Mouse (Mus musculus) MEL (cell line): ENCODE results near the gene Emc3. TPM values are rescaled to one million over a fixed set of nuclear protein-coding genes. Genes with fewer than 3 reads are reported as not detected.
A peak's percentile ranks its signal among the peaks of the same experiment; 100 is the strongest.

Experiments
- DNase-seq: peaks from one replicate; pipeline ENCODE4 v3.0.0; 2011; ENCODE audit warnings: low read depth, low spot score
- H3K27ac ChIP-seq: 2 replicates; pipeline ENCODE4 v1.5.1; 2012; ENCODE audit warnings: low read depth, mild to moderate bottlenecking, control low read depth, low read length, moderate library complexity; ENCODE audit not compliant: control insufficient read depth
- H3K27me3 ChIP-seq, 2 experiments: fragments of 150-350 bp in 1 of 2; sonication (generic) in 1 of 2; 2 replicates each; pipeline ENCODE4 v1.6.1; 2012; ENCODE audit warnings: low read length in 2 of 2, mild to moderate bottlenecking in 2 of 2, improper control_type of control experiment in 1 of 2, moderate library complexity in 1 of 2; ENCODE audit not compliant: insufficient read depth in 2 of 2, control insufficient read depth in 1 of 2
- H3K36me3 ChIP-seq, 2 experiments: 2 replicates each; pipeline ENCODE4 v1.6.1; 2012 to 2014; ENCODE audit warnings: low read length in 2 of 2, improper control_type of control experiment in 1 of 2, inconsistent platforms in 1 of 2, mild to moderate bottlenecking in 1 of 2; ENCODE audit not compliant: insufficient read depth in 2 of 2, control insufficient read depth in 1 of 2
- H3K4me1 ChIP-seq, 2 experiments: fragments of 150-350 bp in 1 of 2; sonication (generic) in 1 of 2; 2 replicates each; pipeline ENCODE4 v1.6.1; 2012; ENCODE audit warnings: low read length in 2 of 2, improper control_type of control experiment in 1 of 2, mild to moderate bottlenecking in 1 of 2; ENCODE audit not compliant: insufficient read depth in 2 of 2, control insufficient read depth in 1 of 2
- H3K4me3 ChIP-seq, 2 experiments: fragments of 150-350 bp in 1 of 2; sonication (generic) in 1 of 2; 2 replicates each; pipeline ENCODE4 v1.5.1; 2012; ENCODE audit warnings: low read depth in 2 of 2, low read length in 2 of 2, mild to moderate bottlenecking in 2 of 2, moderate library complexity in 2 of 2, control low read depth in 1 of 2, improper control_type of control experiment in 1 of 2; ENCODE audit not compliant: control insufficient read depth in 1 of 2, insufficient read depth in 1 of 2
- H3K79me2 ChIP-seq: 2 replicates; pipeline ENCODE4 v1.6.1; 2012; ENCODE audit warnings: mild to moderate bottlenecking, low read length, moderate library complexity; ENCODE audit not compliant: control insufficient read depth, poor library complexity, insufficient read depth
- H3K9ac ChIP-seq: 2 replicates; pipeline ENCODE4 v1.6.1; 2012; ENCODE audit warnings: low read depth, mild to moderate bottlenecking, control low read depth, low read length, moderate library complexity; ENCODE audit not compliant: control insufficient read depth, poor library complexity, severe bottlenecking
- H3K9me3 ChIP-seq: fragments of 150-350 bp; sonication (generic); replicated peaks from 2 replicates; pipeline ENCODE4 v1.6.1; 2012; ENCODE audit warnings: mild to moderate bottlenecking, low read length, improper control_type of control experiment, moderate library complexity; ENCODE audit not compliant: insufficient read depth
- BHLHE40 ChIP-seq: IDR thresholded peaks from 2 replicates; pipeline ENCODE4 v1.6.1; 2012; ENCODE audit warnings: low read depth, mild to moderate bottlenecking, inconsistent platforms, low read length, improper control_type of control experiment, borderline replicate concordance
- CHD1 ChIP-seq: IDR thresholded peaks from 2 replicates; pipeline ENCODE4 v1.6.1; 2012; ENCODE audit warnings: low read depth, mild to moderate bottlenecking, inconsistent platforms, low read length, improper control_type of control experiment
- CHD2 ChIP-seq: IDR thresholded peaks from 2 replicates; pipeline ENCODE4 v1.6.1; 2011; ENCODE audit warnings: low read length, improper control_type of control experiment
- CTCF ChIP-seq, 3 experiments: IDR thresholded peaks in 2 of 3; conservative IDR thresholded peaks in 1 of 3; 2 replicates each; pipeline ENCODE4 v1.5.1; 2011 to 2012; ENCODE audit warnings: low read length in 3 of 3, low read depth in 2 of 3, mild to moderate bottlenecking in 2 of 3, improper control_type of control experiment in 1 of 3, inconsistent platforms in 1 of 3, mixed read lengths in 1 of 3, moderate library complexity in 1 of 3; ENCODE audit not compliant: control insufficient read depth in 1 of 3, insufficient read depth in 1 of 3, poor library complexity in 1 of 3, severe bottlenecking in 1 of 3
- E2F4 ChIP-seq: IDR thresholded peaks from 2 replicates; pipeline ENCODE4 v1.6.1; 2011; ENCODE audit warnings: low read depth, low read length, improper control_type of control experiment, borderline replicate concordance
- ELF1 ChIP-seq: IDR thresholded peaks from 2 replicates; pipeline ENCODE4 v1.6.1; 2014; ENCODE audit warnings: low read depth, mild to moderate bottlenecking, inconsistent platforms, low read length, improper control_type of control experiment, moderate library complexity
- EP300 ChIP-seq, 2 experiments: IDR thresholded peaks; 2 replicates each; pipeline ENCODE4 v1.6.1; 2011; ENCODE audit warnings: improper control_type of control experiment in 2 of 2, low read length in 2 of 2, low read depth in 1 of 2, mild to moderate bottlenecking in 1 of 2
- ETS1 ChIP-seq: IDR thresholded peaks from 2 replicates; pipeline ENCODE4 v1.6.1; 2012; ENCODE audit warnings: low read depth, mild to moderate bottlenecking, inconsistent platforms, low read length, improper control_type of control experiment, moderate library complexity
- GABPA ChIP-seq: IDR thresholded peaks from 2 replicates; pipeline ENCODE4 v1.6.1; 2012; ENCODE audit warnings: low read depth, mild to moderate bottlenecking, inconsistent platforms, low read length, improper control_type of control experiment, moderate library complexity
- GATA1 ChIP-seq: IDR thresholded peaks from 2 replicates; pipeline ENCODE4 v1.6.1; 2011; ENCODE audit warnings: low read depth, low read length, improper control_type of control experiment
- HCFC1 ChIP-seq: IDR thresholded peaks from 2 replicates; pipeline ENCODE4 v1.6.1; 2012; ENCODE audit warnings: low read depth, mild to moderate bottlenecking, inconsistent platforms, low read length, improper control_type of control experiment, moderate library complexity
- JUND ChIP-seq: IDR thresholded peaks from 2 replicates; pipeline ENCODE4 v1.6.1; 2011; ENCODE audit warnings: low read depth, mild to moderate bottlenecking, improper control_type of control experiment, low read length
- KAT2A ChIP-seq: conservative IDR thresholded peaks from 2 replicates; pipeline ENCODE4 v1.6.1; 2012; ENCODE audit warnings: low read depth, low read length, improper control_type of control experiment, inconsistent platforms
- MAFK ChIP-seq: IDR thresholded peaks from 2 replicates; pipeline ENCODE4 v1.6.1; 2011; ENCODE audit warnings: low read depth, mild to moderate bottlenecking, low read length, improper control_type of control experiment, borderline replicate concordance
- MAX ChIP-seq: IDR thresholded peaks from 2 replicates; pipeline ENCODE4 v1.6.1; 2011; ENCODE audit warnings: low read length, improper control_type of control experiment
- MXI1 ChIP-seq: IDR thresholded peaks from 2 replicates; pipeline ENCODE4 v1.6.1; 2011; ENCODE audit warnings: mild to moderate bottlenecking, low read depth, low read length, improper control_type of control experiment
- MYB ChIP-seq: IDR thresholded peaks from 2 replicates; pipeline ENCODE4 v1.6.1; 2011; ENCODE audit warnings: mild to moderate bottlenecking, low read depth, low read length, improper control_type of control experiment
- MYC ChIP-seq: IDR thresholded peaks from 2 replicates; pipeline ENCODE4 v1.6.1; 2011; ENCODE audit warnings: low read depth, mild to moderate bottlenecking, low read length, improper control_type of control experiment, moderate library complexity
- NELFE ChIP-seq: IDR thresholded peaks from 2 replicates; pipeline ENCODE4 v1.6.1; 2011; ENCODE audit warnings: low read depth, low read length, improper control_type of control experiment
- NRF1 ChIP-seq: IDR thresholded peaks from 2 replicates; pipeline ENCODE4 v1.6.1; 2014; ENCODE audit warnings: low read depth, mild to moderate bottlenecking, inconsistent platforms, low read length, improper control_type of control experiment, moderate library complexity; ENCODE audit not compliant: poor library complexity, insufficient read depth, severe bottlenecking
- POLR2AphosphoS2 ChIP-seq: IDR thresholded peaks from 2 replicates; pipeline ENCODE4 v1.6.1; 2011; ENCODE audit warnings: low read length, improper control_type of control experiment
- POLR2AphosphoS5 ChIP-seq: IDR thresholded peaks from 2 replicates; pipeline ENCODE4 v1.6.1; 2012; ENCODE audit warnings: low read depth, borderline replicate concordance, mild to moderate bottlenecking, inconsistent platforms, low read length, moderate library complexity, mixed read lengths
- RAD21 ChIP-seq: IDR thresholded peaks from 2 replicates; pipeline ENCODE4 v1.6.1; 2011; ENCODE audit warnings: mild to moderate bottlenecking, low read depth, low read length, improper control_type of control experiment
- RCOR1 ChIP-seq: IDR thresholded peaks from 2 replicates; pipeline ENCODE4 v1.6.1; 2012; ENCODE audit warnings: low read depth, mild to moderate bottlenecking, inconsistent platforms, low read length, improper control_type of control experiment
- SIN3A ChIP-seq: IDR thresholded peaks from 2 replicates; pipeline ENCODE4 v1.6.1; 2012; ENCODE audit warnings: low read length, improper control_type of control experiment, inconsistent platforms
- SMC3 ChIP-seq: IDR thresholded peaks from 2 replicates; pipeline ENCODE4 v1.6.1; 2011; ENCODE audit warnings: low read depth, low read length, improper control_type of control experiment
- TAL1 ChIP-seq: IDR thresholded peaks from 2 replicates; pipeline ENCODE4 v1.6.1; 2012; ENCODE audit warnings: mild to moderate bottlenecking, inconsistent platforms, low read length, moderate library complexity, mixed read lengths
- TBP ChIP-seq: IDR thresholded peaks from 2 replicates; pipeline ENCODE4 v1.8.0; 2011; ENCODE audit warnings: low read depth, low read length, improper control_type of control experiment
- TCF12 ChIP-seq: IDR thresholded peaks from 2 replicates; pipeline ENCODE4 v1.6.1; 2014; ENCODE audit warnings: low read depth, mild to moderate bottlenecking, inconsistent platforms, low read length, improper control_type of control experiment, moderate library complexity
- UBTF ChIP-seq: IDR thresholded peaks from 2 replicates; pipeline ENCODE4 v1.6.1; 2012; ENCODE audit warnings: low read depth, mild to moderate bottlenecking, inconsistent platforms, low read length, improper control_type of control experiment, moderate library complexity, borderline replicate concordance; ENCODE audit not compliant: insufficient read depth
- USF1 ChIP-seq: IDR thresholded peaks from 2 replicates; pipeline ENCODE4 v1.6.1; 2014; ENCODE audit warnings: low read depth, mild to moderate bottlenecking, inconsistent platforms, low read length, improper control_type of control experiment, moderate library complexity
- USF2 ChIP-seq, 2 experiments: IDR thresholded peaks; 2 replicates each; pipeline ENCODE4 v1.6.1; 2011 to 2012; ENCODE audit warnings: improper control_type of control experiment in 2 of 2, low read length in 2 of 2, borderline replicate concordance in 1 of 2, inconsistent platforms in 1 of 2, low read depth in 1 of 2, mild to moderate bottlenecking in 1 of 2; ENCODE audit not compliant: insufficient read depth in 1 of 2
- ZC3H11A ChIP-seq: IDR thresholded peaks from 2 replicates; pipeline ENCODE4 v1.6.1; 2012; ENCODE audit warnings: low read depth, mild to moderate bottlenecking, inconsistent platforms, low read length, improper control_type of control experiment
- ZKSCAN1 ChIP-seq: IDR thresholded peaks from 2 replicates; pipeline ENCODE4 v1.6.1; 2012; ENCODE audit warnings: low read depth, mild to moderate bottlenecking, inconsistent platforms, low read length, improper control_type of control experiment, moderate library complexity
- ZMIZ1 ChIP-seq: IDR thresholded peaks from 2 replicates; pipeline ENCODE4 v1.6.1; 2012; ENCODE audit warnings: low read depth, mild to moderate bottlenecking, inconsistent platforms, low read length, improper control_type of control experiment, moderate library complexity
- ZNF384 ChIP-seq: IDR thresholded peaks from 2 replicates; pipeline ENCODE4 v1.6.1; 2012; ENCODE audit warnings: low read depth, mild to moderate bottlenecking, inconsistent platforms, low read length, improper control_type of control experiment
- polyA plus RNA-seq, 2 experiments: library from polyadenylated mRNA; stranded (reverse) in 1 of 2; unstranded in 1 of 2; fragments of >175 nt in 1 of 2; fragments of >200 nt in 1 of 2; gene quantifications; 2 replicates each; pipeline versions ENCODE4 v1.2.1 to v1.2.4; 2012; ENCODE audit warnings: low replicate concordance in 2 of 2, low read depth in 1 of 2; ENCODE audit not compliant: insufficient read length in 2 of 2, insufficient read depth in 1 of 2, missing spikeins in 1 of 2
- total RNA-seq: library from RNA; depleted of rRNA; stranded (reverse); fragments of 300-350 nt; gene quantifications from 2 replicates; pipeline ENCODE4 v1.2.3, GENCODE M21; 2012

Emc3 gene
- total and polyA plus RNA-seq, 3 experiments, result 62.3 to 172 (median 73.1) TPM

GRCm38 (mm10) chr6:113489410-113489809, 42.0 kb downstream of the Emc3 start (continued):
- TF ChIP-seq MAX, result no peak
- TF ChIP-seq, all 39 proteins: peak for 0

GRCm38 (mm10) chr6:113487125-113487576, 44.3 kb downstream of the Emc3 start:
- Histone ChIP-seq H3K36me3 (peaks cover 0 to 17% of the 10 kb centered on the region in 2 experiments; a peak in 2 of 4 replicates), H3K79me2 (0 out of 2 replicates have a peak, but pooled peaks cover 2% of the 10 kb centered on the region)

GRCm38 (mm10) chr6:113483729-113484128, 47.7 kb downstream of the Emc3 start:
- Histone ChIP-seq H3K9ac (peak overlapping the region; percentile 83), H3K27ac (peak overlapping the region; percentile 69), H3K4me1 (peaks cover 6 to 21% of the 10 kb centered on the region in 2 experiments), H3K27me3 (0 out of 4 replicates have a peak, but pooled peaks cover 0 to 2% of the 10 kb centered on the region in 2 experiments), H3K36me3 (peaks cover 0 to 17% of the 10 kb centered on the region in 2 experiments; a peak in 2 of 4 replicates), H3K79me2 (0 out of 2 replicates have a peak, but pooled peaks cover 2% of the 10 kb centered on the region), H3K9me3 (no peaks in the 10 kb centered on the region), H3K4me3 (peak overlapping the region; percentile 73 to 84)
- TF ChIP-seq ETS1 (0 out of 2 replicates have a peak, but pooled peaks have one; percentile 0), ZC3H11A (no peak), ELF1 (0 out of 2 replicates have a peak, but pooled peaks have one; percentile 4), MXI1 (0 out of 2 replicates have a peak, but pooled peaks have one; percentile 28), ZKSCAN1 (0 out of 2 replicates have a peak, but pooled peaks have one; percentile 5)
- DNase-seq, result peak; percentile 63

More at GRCm38 (mm10) chr6:113487125-113487576, 44.3 kb downstream of the Emc3 start:
- Histone ChIP-seq H3K9ac (no peak overlapping the region), H3K4me3 (no peak overlapping the region), H3K9me3 (no peaks in the 10 kb centered on the region), H3K27ac (no peak overlapping the region; the same call in 1 of the 2 replicates), H3K27me3 (no peaks in the 10 kb centered on the region), H3K4me1 (peaks cover 6 to 21% of the 10 kb centered on the region in 2 experiments)
- peak; percentile 41 for DNase-seq
- TF ChIP-seq KAT2A (no peak), NELFE (no peak), CTCF (IDR thresholded peaks at IDR 0.05 in 2 of 3, conservative IDR thresholded peaks at IDR 0.05 in 1 of 3; ENCODE audit: control insufficient read depth in 1 of 3, insufficient read depth in 1 of 3, low read depth in 2 of 3, low read length in 3 of 3, poor library complexity in 1 of 3, severe bottlenecking in 1 of 3) (no peak), GABPA (peak; percentile 79), BHLHE40 (no peak), USF1 (no peak), E2F4 (no peak), MXI1 (no peak), NRF1 (no peak), GATA1 (peak; percentile 66), JUND (no peak), ETS1 (peak; percentile 32; the same call in 1 of the 2 replicates), SMC3 (no peak), ELF1 (no peak), POLR2AphosphoS5 (no peak), MAX (no peak), RCOR1 (no peak), SIN3A (no peak), CHD1 (no peak), UBTF (no peak), USF2 (IDR thresholded peaks at IDR 0.05; ENCODE audit: borderline replicate concordance in 1 of 2, insufficient read depth in 1 of 2, low read depth in 1 of 2, low read length in 2 of 2) (no peak), ZNF384 (no peak), ZMIZ1 (no peak), MYC (no peak), ZC3H11A (no peak), EP300 (IDR thresholded peaks at IDR 0.05; ENCODE audit: low read depth in 1 of 2, low read length in 2 of 2) (no peak), TBP (no peak), RAD21 (no peak), CHD2 (no peak), TAL1 (no peak), TCF12 (no peak), HCFC1 (no peak), MAFK (peak; percentile 50; the same call in 1 of the 2 replicates), POLR2AphosphoS2 (no peak), MYB (no peak)
